Mouse (Mus musculus) forebrain, postnatal 0 days (tissue): Measurements from ENCODE around the gene St13. TPM values are rescaled to one million over a fixed set of nuclear protein-coding genes. Genes with fewer than 3 reads are reported as not detected.
"Not testable (repeated sequence)": the region's sequence is repeated elsewhere in the genome, so short reads cannot be mapped to it uniquely, and the experiment has no call there.

Source experiments
- ATAC-seq: fragments of 200-750 bp; cut with Nextera tagmentation; 2 replicates; pipeline ENCODE4 v1.8.0; 2017; ENCODE audit warnings: mild to moderate bottlenecking, moderate library complexity
- DNase-seq: peaks from one replicate; pipeline ENCODE4 v3.0.0-alpha.2; 2015
- H3K27ac ChIP-seq: fragments of 300-500 bp; sonication (generic); 2 replicates; pipeline ENCODE4 v1.5.1; 2014; ENCODE audit warnings: low read depth, mild to moderate bottlenecking, antibody characterized with exemption, low read length, moderate library complexity, mixed read lengths
- H3K27me3 ChIP-seq: fragments of 300-500 bp; sonication (generic); 2 replicates; pipeline ENCODE4 v1.6.1; 2014; ENCODE audit warnings: mild to moderate bottlenecking, low read length, mixed read lengths; ENCODE audit not compliant: insufficient read depth
- H3K36me3 ChIP-seq: fragments of 300-500 bp; sonication (generic); 2 replicates; pipeline ENCODE4 v1.6.1; 2014; ENCODE audit warnings: mild to moderate bottlenecking, moderate library complexity; ENCODE audit not compliant: insufficient read depth
- H3K4me1 ChIP-seq: fragments of 300-500 bp; sonication (generic); 2 replicates; pipeline ENCODE4 v1.6.1; 2014; ENCODE audit warnings: antibody characterized with exemption; ENCODE audit not compliant: insufficient read depth
- H3K4me2 ChIP-seq: fragments of 300-500 bp; sonication (generic); 2 replicates; pipeline ENCODE4 v1.6.1; 2014; ENCODE audit warnings: low read depth, mild to moderate bottlenecking, moderate library complexity
- H3K4me3 ChIP-seq: fragments of 300-500 bp; sonication (generic); 2 replicates; pipeline ENCODE4 v1.5.1; 2014; ENCODE audit warnings: low read depth, low read length, mixed read lengths
- H3K9ac ChIP-seq: fragments of 300-500 bp; sonication (generic); 2 replicates; pipeline ENCODE4 v1.6.1; 2014; ENCODE audit warnings: mild to moderate bottlenecking
- H3K9me3 ChIP-seq: fragments of 300-500 bp; sonication (generic); 2 replicates; pipeline ENCODE4 v1.6.1; 2016; ENCODE audit warnings: low read length
- CTCF ChIP-seq: sonication (generic); IDR thresholded peaks from 2 replicates; pipeline ENCODE4 v1.5.1; 2016; ENCODE audit warnings: antibody characterized with exemption, control low read depth, low read depth
- WGBS: fragments of 180-500 bp; shearing (Covaris S2); extraction: QIAGEN DNeasy Blood & Tissue Kit; methylation state at CpG from one replicate; pipeline ENCODE4 v1.1.7; 2014; 5-methylcytosine and 5-hydroxymethylcytosine counted together
- polyA plus RNA-seq: library from polyadenylated mRNA; unstranded; fragments of >200 nt; fragmentation: Nextera tagmentation; extraction: Ambion mirVana; gene quantifications from 2 replicates; pipeline ENCODE4 v1.2.1, GENCODE M21; 2015
- total RNA-seq: library from RNA; depleted of rRNA; stranded (reverse); fragments of >200 nt; gene quantifications from 2 replicates; pipeline ENCODE4 v1.2.3, GENCODE M21; 2014

St13 gene
- total and polyA plus RNA-seq, 2 experiments from 2014 or later, result 140 to 223 TPM

GRCm38 (mm10) chr15:81422156-81422681, 22.3 kb upstream of the St13 start:
- no peak for DNase-seq
- TF ChIP-seq CTCF, result no peak

GRCm38 (mm10) chr15:81421454-81421853, 21.6 kb upstream of the St13 start:
- Histone ChIP-seq H3K27ac (no peak overlapping the region; the same call in 1 of the 2 replicates), H3K4me3 (no peak overlapping the region), H3K27me3 (no peaks in the 10 kb centered on the region), H3K4me2 (no peak overlapping the region), H3K9me3 (no peaks in the 10 kb centered on the region), H3K4me1 (no peaks in the 10 kb centered on the region), H3K36me3 (no peaks in the 10 kb centered on the region), H3K9ac (no peak overlapping the region)
- no peak for ATAC-seq
- TF ChIP-seq CTCF, result no peak
- WGBS, result 26% methylated on average over 1 of the region's 1 CpGs
- DNase-seq, result peak; percentile 8

More at GRCm38 (mm10) chr15:81422156-81422681, 22.3 kb upstream of the St13 start:
- 44% methylated on average over 7 of the region's 7 CpGs for WGBS
- Histone ChIP-seq H3K9ac (no peak overlapping the region), H3K36me3 (no peaks in the 10 kb centered on the region; the same call in 1 of the 2 replicates), H3K9me3 (no peaks in the 10 kb centered on the region), H3K27ac (peak overlapping the region; percentile 21; the same call in 1 of the 2 replicates), H3K4me3 (no peak overlapping the region), H3K27me3 (no peaks in the 10 kb centered on the region), H3K4me2 (no peak overlapping the region), H3K4me1 (no peaks in the 10 kb centered on the region)
- no peak for ATAC-seq

GRCm38 (mm10) chr15:81418065-81418464, 18.2 kb upstream of the St13 start:
- Histone ChIP-seq H3K4me3 (no peak overlapping the region), H3K4me2 (no peak overlapping the region), H3K9me3 (no peaks in the 10 kb centered on the region), H3K36me3 (no peaks in the 10 kb centered on the region), H3K27ac (no peak overlapping the region), H3K27me3 (no peaks in the 10 kb centered on the region), H3K4me1 (no peaks in the 10 kb centered on the region), H3K9ac (no peak overlapping the region)
- no peak for DNase-seq
- no peak for TF ChIP-seq CTCF
- ATAC-seq, result no peak
- 93% methylated on average over 4 of the region's 4 CpGs for WGBS

GRCm38 (mm10) chr15:81416763-81417310, 17.0 kb upstream of the St13 start:
- WGBS, result 6% methylated on average over 22 of the region's 22 CpGs
- H3K9ac ChIP-seq, result peak overlapping the region; percentile 28
- not testable (repeated sequence) for ATAC-seq

GRCm38 (mm10) chr15:81408199-81408598, 8.3 kb upstream of the St13 start, which contains the start of gene Dnajb7:
Gene Dnajb7 (minus strand): TSS chr15:81408299.
- no peak within 1 kb of the TSS for H3K4me3 ChIP-seq
- no peak for ATAC-seq
- no peak within 1 kb of the TSS for H3K9ac ChIP-seq
- no peaks in the 10 kb centered on the region for H3K27me3 ChIP-seq
- WGBS, result 91% methylated on average over 1 of the region's 1 CpGs
- no peak for TF ChIP-seq CTCF
- H3K4me1 ChIP-seq, result no peaks in the 10 kb centered on the region
- no peak within 1 kb of the TSS for H3K4me2 ChIP-seq
- no peak for DNase-seq
- no peaks in the 10 kb centered on the region for H3K36me3 ChIP-seq
- no peak within 1 kb of the TSS for H3K27ac ChIP-seq
- H3K9me3 ChIP-seq, result no peaks in the 10 kb centered on the region

More at GRCm38 (mm10) chr15:81416763-81417310, 17.0 kb upstream of the St13 start:
- H3K9me3 ChIP-seq, H3K4me1 ChIP-seq, H3K27me3 ChIP-seq, H3K36me3 ChIP-seq, H3K27ac ChIP-seq: not testable (repeated sequence)
- peak; percentile 3 for DNase-seq
- Histone ChIP-seq H3K4me3 (peak overlapping the region; percentile 27), H3K4me2 (peak overlapping the region; percentile 43)

GRCm38 (mm10) chr15:81405008-81405407, 5.1 kb upstream of the St13 start:
- no peaks in the 10 kb centered on the region for H3K9me3 ChIP-seq
- no peak for TF ChIP-seq CTCF
- H3K27me3 ChIP-seq, result no peaks in the 10 kb centered on the region
- DNase-seq (no peak), ATAC-seq (no peak)
- peaks cover 9% of the 10 kb centered on the region for H3K4me1 ChIP-seq
- no peak overlapping the region for H3K4me3 ChIP-seq
- no peaks in the 10 kb centered on the region for H3K36me3 ChIP-seq
- no peak overlapping the region for H3K9ac ChIP-seq
- no peak overlapping the region for H3K4me2 ChIP-seq
- no peak overlapping the region for H3K27ac ChIP-seq
- 81% methylated on average over 3 of the region's 3 CpGs for WGBS

GRCm38 (mm10) chr15:81399297-81399637, 610 bp downstream of the St13 start:
- ATAC-seq (no peak), DNase-seq (no peak)
- no peak for TF ChIP-seq CTCF
- Histone ChIP-seq H3K9me3 (no peaks in the 10 kb centered on the region), H3K27ac (peak overlapping the region; percentile 96), H3K27me3 (no peaks in the 10 kb centered on the region), H3K9ac (peak overlapping the region; percentile 88), H3K36me3 (no peaks in the 10 kb centered on the region), H3K4me2 (peak overlapping the region; percentile 65), H3K4me3 (peak overlapping the region; percentile 84), H3K4me1 (peaks cover 16% of the 10 kb centered on the region)
- WGBS, result 2% methylated on average over 21 of the region's 21 CpGs
